Mouse (Mus musculus) forebrain, postnatal 0 days (tissue): ENCODE results near the gene Ankdd1b. TPM values are rescaled to one million over a fixed set of nuclear protein-coding genes. Genes with fewer than 3 reads are reported as not detected.

Experiments
- ATAC-seq: fragments of 200-750 bp; cut with Nextera tagmentation; 2 replicates; pipeline ENCODE4 v1.8.0; 2017; ENCODE audit warnings: mild to moderate bottlenecking, moderate library complexity
- DNase-seq: peaks from one replicate; pipeline ENCODE4 v3.0.0-alpha.2; 2015
- H3K27ac ChIP-seq: fragments of 300-500 bp; sonication (generic); 2 replicates; pipeline ENCODE4 v1.5.1; 2014; ENCODE audit warnings: low read depth, mild to moderate bottlenecking, antibody characterized with exemption, low read length, moderate library complexity, mixed read lengths
- H3K27me3 ChIP-seq: fragments of 300-500 bp; sonication (generic); 2 replicates; pipeline ENCODE4 v1.6.1; 2014; ENCODE audit warnings: mild to moderate bottlenecking, low read length, mixed read lengths; ENCODE audit not compliant: insufficient read depth
- H3K36me3 ChIP-seq: fragments of 300-500 bp; sonication (generic); 2 replicates; pipeline ENCODE4 v1.6.1; 2014; ENCODE audit warnings: mild to moderate bottlenecking, moderate library complexity; ENCODE audit not compliant: insufficient read depth
- H3K4me1 ChIP-seq: fragments of 300-500 bp; sonication (generic); 2 replicates; pipeline ENCODE4 v1.6.1; 2014; ENCODE audit warnings: antibody characterized with exemption; ENCODE audit not compliant: insufficient read depth
- H3K4me2 ChIP-seq: fragments of 300-500 bp; sonication (generic); 2 replicates; pipeline ENCODE4 v1.6.1; 2014; ENCODE audit warnings: low read depth, mild to moderate bottlenecking, moderate library complexity
- H3K4me3 ChIP-seq: fragments of 300-500 bp; sonication (generic); 2 replicates; pipeline ENCODE4 v1.5.1; 2014; ENCODE audit warnings: low read depth, low read length, mixed read lengths
- H3K9ac ChIP-seq: fragments of 300-500 bp; sonication (generic); 2 replicates; pipeline ENCODE4 v1.6.1; 2014; ENCODE audit warnings: mild to moderate bottlenecking
- H3K9me3 ChIP-seq: fragments of 300-500 bp; sonication (generic); 2 replicates; pipeline ENCODE4 v1.6.1; 2016; ENCODE audit warnings: low read length
- CTCF ChIP-seq: sonication (generic); IDR thresholded peaks from 2 replicates; pipeline ENCODE4 v1.5.1; 2016; ENCODE audit warnings: antibody characterized with exemption, control low read depth, low read depth
- WGBS: fragments of 180-500 bp; shearing (Covaris S2); extraction: QIAGEN DNeasy Blood & Tissue Kit; methylation state at CpG from one replicate; pipeline ENCODE4 v1.1.7; 2014; 5-methylcytosine and 5-hydroxymethylcytosine counted together
- polyA plus RNA-seq: library from polyadenylated mRNA; unstranded; fragments of >200 nt; fragmentation: Nextera tagmentation; extraction: Ambion mirVana; gene quantifications from 2 replicates; pipeline ENCODE4 v1.2.1, GENCODE M21; 2015
- total RNA-seq: library from RNA; depleted of rRNA; stranded (reverse); fragments of >200 nt; gene quantifications from 2 replicates; pipeline ENCODE4 v1.2.3, GENCODE M21; 2014

Ankdd1b gene
- total and polyA plus RNA-seq, 2 experiments from 2014 or later = not detected

DNA sequence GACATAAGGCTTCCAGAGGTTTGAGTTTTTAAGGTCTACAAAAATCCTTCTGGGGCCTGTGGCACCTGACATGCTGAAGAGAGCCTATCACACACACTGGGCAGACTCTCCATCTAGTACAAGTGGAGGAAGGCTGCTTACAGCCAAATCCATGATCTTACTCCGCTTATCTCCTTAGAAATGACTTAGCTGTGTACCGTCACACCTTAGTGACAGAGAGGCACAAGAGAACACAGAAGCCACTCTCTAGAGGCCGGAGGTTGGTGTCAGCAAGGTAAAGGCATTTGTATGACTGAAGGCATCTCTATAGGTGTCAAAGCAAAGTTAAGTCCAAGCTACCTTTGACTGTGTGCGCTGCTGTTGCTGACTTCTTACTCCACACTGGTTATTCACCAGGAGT, 30.6 kb downstream of the Ankdd1b start:
- Histone ChIP-seq H3K4me3 (no peak overlapping the region), H3K27me3 (no peaks in the 10 kb centered on the region), H3K9me3 (no peaks in the 10 kb centered on the region), H3K4me2 (no peak overlapping the region), H3K4me1 (no peaks in the 10 kb centered on the region), H3K9ac (no peak overlapping the region), H3K36me3 (no peaks in the 10 kb centered on the region), H3K27ac (no peak overlapping the region)
- no peak for ATAC-seq
- TF ChIP-seq CTCF = no peak
- WGBS = 97% methylated on average over 4 of the region's 4 CpGs
- DNase-seq = no peak

DNA sequence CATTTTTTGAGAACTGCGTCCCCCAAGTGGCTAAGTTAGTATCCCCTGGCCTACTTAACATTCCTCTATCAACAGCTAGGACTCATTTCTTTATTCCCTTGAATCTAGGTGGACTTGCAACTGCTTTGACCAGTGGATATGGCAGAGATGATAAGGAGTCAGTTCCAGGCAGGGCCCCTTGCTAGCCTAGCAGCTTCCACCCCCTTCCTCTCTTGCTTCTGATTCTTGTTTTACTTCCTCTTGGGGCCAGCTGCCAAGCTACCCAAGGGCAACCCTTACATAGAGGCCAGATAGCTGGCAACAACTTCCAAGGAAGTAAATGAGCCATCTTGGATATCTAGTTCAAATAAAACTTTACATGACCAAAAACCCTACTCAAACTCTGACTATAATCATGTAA, 34.1 kb downstream of the Ankdd1b start:
- Histone ChIP-seq H3K4me2 (no peak overlapping the region), H3K36me3 (no peaks in the 10 kb centered on the region), H3K27me3 (no peaks in the 10 kb centered on the region), H3K27ac (no peak overlapping the region), H3K9ac (no peak overlapping the region), H3K9me3 (no peaks in the 10 kb centered on the region), H3K4me1 (no peaks in the 10 kb centered on the region), H3K4me3 (no peak overlapping the region)
- ATAC-seq (no peak), DNase-seq (no peak)
- 88% methylated on average over 1 of the region's 1 CpGs for WGBS
- TF ChIP-seq CTCF = no peak

DNA sequence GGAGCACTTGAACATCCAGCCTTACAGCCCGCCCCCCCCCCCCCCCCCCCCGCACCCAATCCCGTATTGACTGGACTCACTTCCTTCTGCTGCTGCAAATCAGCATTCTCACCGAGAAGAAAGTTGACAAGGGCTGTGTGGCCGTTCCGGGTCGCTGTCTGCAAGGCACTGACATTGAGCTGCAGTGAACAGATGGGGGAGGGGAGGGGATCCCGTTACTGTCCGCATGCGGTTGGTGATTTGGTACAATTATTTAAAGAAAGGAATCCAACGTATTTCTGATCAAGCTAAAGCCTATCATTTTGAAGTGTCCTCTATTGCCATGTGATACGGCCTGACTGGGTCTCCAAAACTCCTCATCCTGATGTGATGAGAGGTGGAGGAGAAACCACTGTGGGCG, 35.2 kb downstream of the Ankdd1b start:
- Histone ChIP-seq H3K27ac (no peak overlapping the region), H3K27me3 (no peaks in the 10 kb centered on the region), H3K9ac (no peak overlapping the region), H3K36me3 (no peaks in the 10 kb centered on the region), H3K4me1 (no peaks in the 10 kb centered on the region), H3K4me3 (no peak overlapping the region), H3K9me3 (no peaks in the 10 kb centered on the region), H3K4me2 (no peak overlapping the region)
- WGBS = 44% methylated on average over 13 of the region's 13 CpGs
- DNase-seq = no peak
- ATAC-seq = no peak
- no peak for TF ChIP-seq CTCF

DNA sequence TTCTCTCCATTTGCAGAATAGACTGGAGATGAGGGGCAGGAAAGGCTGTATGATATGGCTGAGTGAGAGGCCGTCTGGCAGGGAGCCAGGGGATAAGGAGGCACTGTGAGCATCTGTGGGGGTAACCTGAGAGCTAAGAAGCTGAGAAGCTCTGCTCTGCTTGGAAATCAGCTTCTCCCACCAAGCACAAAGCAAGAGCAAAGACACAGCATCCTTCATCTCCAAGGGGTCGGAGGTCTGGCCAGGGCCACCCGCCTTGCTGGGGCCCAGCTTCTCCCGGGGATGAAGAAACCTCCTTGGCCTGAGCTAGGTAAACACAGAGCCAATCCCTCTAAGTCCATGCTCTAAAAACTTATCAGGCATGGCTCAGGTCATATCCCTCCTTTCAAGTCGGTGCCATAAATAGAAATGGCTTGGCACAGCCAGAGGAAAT, 36.1 kb downstream of the Ankdd1b start:
- WGBS = 62% methylated on average over 5 of the region's 5 CpGs
- H3K4me3 ChIP-seq = no peak overlapping the region
- no peak for TF ChIP-seq CTCF
- H3K36me3 ChIP-seq = no peaks in the 10 kb centered on the region
- no peak overlapping the region for H3K4me2 ChIP-seq
- no peak overlapping the region for H3K27ac ChIP-seq
- no peaks in the 10 kb centered on the region for H3K9me3 ChIP-seq
- ATAC-seq (no peak), DNase-seq (no peak)
- H3K27me3 ChIP-seq = no peaks in the 10 kb centered on the region
- H3K4me1 ChIP-seq = no peaks in the 10 kb centered on the region
- H3K9ac ChIP-seq = no peak overlapping the region

DNA sequence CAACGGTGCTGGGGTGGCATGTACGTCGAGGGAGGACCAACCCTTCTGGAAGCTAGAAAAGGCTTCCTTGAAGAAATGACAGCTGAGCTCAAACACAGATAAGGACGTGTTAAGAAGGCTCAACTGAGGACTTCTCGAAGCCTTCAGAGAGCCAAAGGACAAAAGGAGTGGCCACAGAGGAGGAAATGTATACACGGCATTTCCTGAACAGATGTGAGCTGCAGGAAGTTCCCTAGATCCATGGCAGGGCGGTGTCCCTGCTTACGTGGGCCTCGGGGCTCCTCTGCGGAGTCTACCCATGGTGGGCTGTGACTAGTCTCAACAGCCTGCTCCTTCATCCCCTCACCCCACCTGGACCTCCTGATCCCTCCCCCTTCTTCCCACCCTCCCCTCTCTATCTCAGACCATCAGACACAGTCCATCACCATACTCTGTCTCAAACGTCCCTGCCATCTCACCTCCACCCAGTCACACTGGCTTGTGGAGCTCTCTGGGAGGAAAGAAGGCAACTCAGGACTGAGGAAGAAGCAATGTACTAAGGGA, 37.3 kb downstream of the Ankdd1b start:
- TF ChIP-seq CTCF = no peak
- Histone ChIP-seq H3K27ac (no peak overlapping the region), H3K4me2 (no peak overlapping the region), H3K36me3 (no peaks in the 10 kb centered on the region), H3K9me3 (no peaks in the 10 kb centered on the region), H3K4me1 (no peaks in the 10 kb centered on the region), H3K27me3 (no peaks in the 10 kb centered on the region), H3K9ac (no peak overlapping the region), H3K4me3 (no peak overlapping the region)
- DNase-seq (no peak), ATAC-seq (no peak)
- WGBS = 89% methylated on average over 11 of the region's 11 CpGs

DNA sequence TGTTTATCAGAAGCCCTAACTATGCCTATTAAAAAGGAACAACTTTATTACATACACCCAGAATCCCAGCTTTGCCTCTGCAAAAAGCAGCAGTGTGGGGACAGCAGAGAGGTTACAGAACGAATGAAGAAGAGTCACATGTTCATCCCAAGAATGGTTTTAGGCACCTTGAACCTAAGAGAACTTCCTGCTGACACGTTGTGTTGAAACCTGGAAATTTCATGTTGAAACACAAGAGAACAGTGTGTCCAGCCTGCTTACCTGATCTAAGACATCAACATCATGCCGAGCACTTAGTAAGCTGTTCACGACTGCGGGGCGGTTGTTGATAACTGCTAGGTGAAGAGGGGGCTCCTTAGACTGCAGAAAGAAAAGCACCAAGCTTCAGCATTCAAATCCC, 38.0 kb downstream of the Ankdd1b start:
- 87% methylated on average over 6 of the region's 6 CpGs for WGBS

DNA sequence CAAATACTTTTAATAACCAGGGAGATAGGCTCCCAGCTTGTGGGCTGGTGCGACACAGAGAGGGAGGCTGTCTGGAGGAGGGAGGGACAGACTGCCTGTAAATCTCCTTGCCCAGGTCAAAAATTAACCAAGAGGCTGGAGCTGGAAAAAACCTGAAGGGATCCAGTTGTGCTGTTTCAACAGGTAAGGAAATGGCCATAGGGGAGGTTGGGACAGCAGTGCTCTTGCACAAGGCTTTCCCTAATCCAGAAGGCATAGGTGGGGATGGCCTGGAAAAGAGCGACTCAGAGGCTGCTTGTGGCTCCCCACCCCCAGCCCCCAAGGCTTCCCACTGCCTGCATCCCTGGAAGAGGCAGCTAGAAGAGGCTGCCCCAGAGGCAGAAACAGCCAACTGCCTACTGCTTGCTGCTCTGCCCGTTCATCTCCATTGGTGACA, 38.6 kb downstream of the Ankdd1b start:
- TF ChIP-seq CTCF = no peak
- Histone ChIP-seq H3K4me1 (no peaks in the 10 kb centered on the region), H3K27ac (no peak overlapping the region), H3K36me3 (no peaks in the 10 kb centered on the region), H3K9ac (no peak overlapping the region), H3K4me3 (no peak overlapping the region), H3K27me3 (no peaks in the 10 kb centered on the region), H3K9me3 (no peaks in the 10 kb centered on the region), H3K4me2 (no peak overlapping the region)
- WGBS = 62% methylated on average over 3 of the region's 3 CpGs
- DNase-seq (no peak), ATAC-seq (no peak)

More for the DNA sequence above, 38.0 kb downstream of the Ankdd1b start:
- Histone ChIP-seq H3K4me3 (no peak overlapping the region), H3K9ac (no peak overlapping the region), H3K9me3 (no peaks in the 10 kb centered on the region), H3K27me3 (no peaks in the 10 kb centered on the region), H3K27ac (no peak overlapping the region), H3K4me2 (no peak overlapping the region), H3K4me1 (no peaks in the 10 kb centered on the region), H3K36me3 (no peaks in the 10 kb centered on the region)
- ATAC-seq = no peak
- no peak for TF ChIP-seq CTCF
- DNase-seq = no peak
